ENCODE assay signal across 7 mouse cellular contexts in genomic region chr2:181457831-181458230, GRCm38 (mm10). TPM values are rescaled to one million over a fixed set of nuclear protein-coding genes. Genes with fewer than 3 reads are reported as not detected.
DNase-seq lines count a peak whose midpoint lies in the region; ATAC-seq and TF ChIP-seq lines count a peak whose summit lies in the region.

No protein-coding gene starts in this region.

- no peaks in the 10 kb centered on the region for H3K36me3 ChIP-seq in lung, embryonic 15.5 days
- no peaks in the 10 kb centered on the region for H3K36me3 ChIP-seq in embryonic facial prominence, embryonic 13.5 days
- H3K36me3 ChIP-seq in hindbrain, embryonic 14.5 days (replicated peaks; ENCODE audit: control insufficient read depth, insufficient read depth): no peaks in the 10 kb centered on the region
- H3K36me3 ChIP-seq in lung, postnatal 0 days (ENCODE audit: insufficient read depth, low read length): no peaks in the 10 kb centered on the region

- H3K9ac ChIP-seq in lung, embryonic 15.5 days: peak overlapping the region; percentile 65
- H3K9ac ChIP-seq in embryonic facial prominence, embryonic 13.5 days: no peak overlapping the region
- peak overlapping the region; percentile 95 for H3K9ac ChIP-seq in hindbrain, embryonic 14.5 days
- H3K9ac ChIP-seq in lung, postnatal 0 days (replicated peaks; ENCODE audit: low read depth): peak overlapping the region; percentile 57; the same call in 1 of the 2 replicates

- peaks cover 23% of the 10 kb centered on the region for H3K4me1 ChIP-seq in lung, embryonic 15.5 days
- H3K4me1 ChIP-seq in embryonic facial prominence, embryonic 13.5 days: peaks cover 19% of the 10 kb centered on the region
- H3K4me1 ChIP-seq in hindbrain, embryonic 14.5 days (replicated peaks; ENCODE audit: control insufficient read depth, insufficient read depth, low read length): peaks cover 27% of the 10 kb centered on the region
- H3K4me1 ChIP-seq in lung, postnatal 0 days (ENCODE audit: insufficient read depth, low read depth, low read length): no peaks in the 10 kb centered on the region

- H3K9me3 ChIP-seq in lung, embryonic 15.5 days: no peaks in the 10 kb centered on the region
- H3K9me3 ChIP-seq in embryonic facial prominence, embryonic 13.5 days: no peaks in the 10 kb centered on the region; the same call in 1 of the 2 replicates
- H3K9me3 ChIP-seq in hindbrain, embryonic 14.5 days (ENCODE audit: control insufficient read depth, low read length): no peaks in the 10 kb centered on the region
- H3K9me3 ChIP-seq in lung, postnatal 0 days (ENCODE audit: low read length): no peaks in the 10 kb centered on the region

- H3K27me3 ChIP-seq in lung, embryonic 15.5 days: peaks cover 14% of the 10 kb centered on the region; the same call in 1 of the 2 replicates
- H3K27me3 ChIP-seq in embryonic facial prominence, embryonic 13.5 days: peaks cover 60% of the 10 kb centered on the region
- H3K27me3 ChIP-seq in hindbrain, embryonic 14.5 days (ENCODE audit: control insufficient read depth, insufficient read depth, low read length): no peaks in the 10 kb centered on the region
- no peaks in the 10 kb centered on the region for H3K27me3 ChIP-seq in lung, postnatal 0 days (replicated peaks; ENCODE audit: insufficient read depth, low read length)

- 4% methylated on average over 15 of the region's 15 CpGs for WGBS in lung, embryonic 15.5 days
- WGBS in embryonic facial prominence, embryonic 13.5 days: 3% methylated on average over 15 of the region's 15 CpGs
- WGBS in hindbrain, embryonic 14.5 days: 2% methylated on average over 15 of the region's 15 CpGs
- WGBS in lung, postnatal 0 days: 5% methylated on average over 15 of the region's 15 CpGs

- peak overlapping the region; percentile 87 for H3K4me3 ChIP-seq in lung, embryonic 15.5 days
- peak overlapping the region; percentile 85 for H3K4me3 ChIP-seq in embryonic facial prominence, embryonic 13.5 days
- peak overlapping the region; percentile 98 for H3K4me3 ChIP-seq in hindbrain, embryonic 14.5 days (replicated peaks; ENCODE audit: low read length)
- H3K4me3 ChIP-seq in lung, postnatal 0 days (ENCODE audit: low read depth, low read length): peak overlapping the region; percentile 89

- peak overlapping the region; percentile 76 for H3K4me2 ChIP-seq in lung, embryonic 15.5 days
- H3K4me2 ChIP-seq in embryonic facial prominence, embryonic 13.5 days: peak overlapping the region; percentile 100
- H3K4me2 ChIP-seq in hindbrain, embryonic 14.5 days (replicated peaks): peak overlapping the region; percentile 92
- H3K4me2 ChIP-seq in lung, postnatal 0 days (replicated peaks; ENCODE audit: low read depth, low read length): peak overlapping the region; percentile 98

- TF ChIP-seq EP300 in lung, postnatal 0 days (IDR thresholded peaks at IDR 0.05): no peak

- ATAC-seq in lung, embryonic 15.5 days (ENCODE audit: borderline replicate concordance, extremely low read depth, low FRiP score, low TSS enrichment): no peak
- no peak for ATAC-seq in embryonic facial prominence, embryonic 13.5 days (ENCODE audit: insufficient number of reproducible peaks, insufficient read depth, low FRiP score, low TSS enrichment, low read depth)
- ATAC-seq in hindbrain, embryonic 14.5 days (ENCODE audit: low FRiP score): no peak
- no peak for ATAC-seq in lung, postnatal 0 days

- no peak for DNase-seq in lung, postnatal 14 days
- DNase-seq in hindbrain, embryonic 14.5 days (ENCODE audit: low spot score): no peak
- DNase-seq in lung, postnatal 0 days (ENCODE audit: low spot score): no peak
- DNase-seq in frontal cortex, postnatal 25 days (ENCODE audit: low spot score in 2 of 2): no peak
- DNase-seq in adrenal gland, adult 8-10 months: no peak

- no peak overlapping the region for H3K27ac ChIP-seq in lung, embryonic 15.5 days
- no peak overlapping the region for H3K27ac ChIP-seq in embryonic facial prominence, embryonic 13.5 days
- no peak overlapping the region for H3K27ac ChIP-seq in hindbrain, embryonic 14.5 days
- no peak overlapping the region for H3K27ac ChIP-seq in lung, postnatal 0 days (ENCODE audit: low read length)

- no peak for TF ChIP-seq CTCF in lung, postnatal 0 days (IDR thresholded peaks at IDR 0.05)

RNA-seq across cellular contexts. Expression of gene Zbtb46, which starts 1.4 kb away (rescaled TPM):
- polyA plus RNA-seq in lung, embryonic 15.5 days (2015; fragmentation: Nextera tagmentation; extraction: Ambion mirVana): 12.5 and 14.6 TPM in 2 replicates
- 3.6 and 3.8 TPM in 2 replicates for polyA plus RNA-seq in embryonic facial prominence, embryonic 13.5 days (2015; fragmentation: Nextera tagmentation; extraction: Ambion mirVana)
- polyA plus RNA-seq in hindbrain, embryonic 14.5 days (2014; fragmentation: Nextera tagmentation; extraction: Ambion mirVana): 19.2 and 20.2 TPM in 2 replicates
- polyA plus RNA-seq in lung, postnatal 0 days (2015; fragmentation: Nextera tagmentation; extraction: Ambion mirVana): 11.2 and 14.8 TPM in 2 replicates
- total RNA-seq in adrenal gland, adult 8-10 months (2022): 10 to 100 TPM; 14.0 to 25.1 (median 17.7) TPM

RNA-seq across cellular contexts. Expression of gene Abhd16b, which starts 35.2 kb away (rescaled TPM):
- polyA plus RNA-seq in lung, embryonic 15.5 days (2015; fragmentation: Nextera tagmentation; extraction: Ambion mirVana): 0.24 and 0.26 TPM in 2 replicates
- 0.11 and 0.14 TPM in 2 replicates for polyA plus RNA-seq in embryonic facial prominence, embryonic 13.5 days (2015; fragmentation: Nextera tagmentation; extraction: Ambion mirVana)
- polyA plus RNA-seq in hindbrain, embryonic 14.5 days (2014; fragmentation: Nextera tagmentation; extraction: Ambion mirVana): not detected in 2 replicates
- polyA plus RNA-seq in lung, postnatal 0 days (2015; fragmentation: Nextera tagmentation; extraction: Ambion mirVana): 0.21 and 0.25 TPM in 2 replicates
- not detected for total RNA-seq in adrenal gland, adult 8-10 months (2022)

RNA-seq across cellular contexts. Expression of gene Tpd52l2, which starts 39.1 kb away (rescaled TPM):
- 155 and 160 TPM in 2 replicates for polyA plus RNA-seq in lung, embryonic 15.5 days (2015; fragmentation: Nextera tagmentation; extraction: Ambion mirVana)
- 156 and 168 TPM in 2 replicates for polyA plus RNA-seq in embryonic facial prominence, embryonic 13.5 days (2015; fragmentation: Nextera tagmentation; extraction: Ambion mirVana)
- polyA plus RNA-seq in hindbrain, embryonic 14.5 days (2014; fragmentation: Nextera tagmentation; extraction: Ambion mirVana): 105 and 109 TPM in 2 replicates
- polyA plus RNA-seq in lung, postnatal 0 days (2015; fragmentation: Nextera tagmentation; extraction: Ambion mirVana): 131 and 135 TPM in 2 replicates
- 100 to 1,000 TPM; 117 to 138 (median 127) TPM for total RNA-seq in adrenal gland, adult 8-10 months (2022)
